Mouse (Mus musculus) midbrain, embryonic 14.5 days (tissue): Measurements from ENCODE around the gene Pcyt1b. TPM values are rescaled to one million over a fixed set of nuclear protein-coding genes. Genes with fewer than 3 reads are reported as not detected.
A peak's percentile ranks its signal among the peaks of the same experiment; 100 is the strongest.

ENCODE experiments used
- ATAC-seq: fragments of 200-750 bp; cut with Nextera tagmentation; 2 replicates; pipeline ENCODE4 v1.8.0; 2017; ENCODE audit warnings: moderate number of reproducible peaks, moderate library complexity; ENCODE audit not compliant: low FRiP score, low TSS enrichment
- DNase-seq: peaks from one replicate; pipeline ENCODE4 v3.0.0-alpha.2; 2015
- H3K27ac ChIP-seq: fragments of 300-500 bp; sonication (generic); replicated peaks from 2 replicates; pipeline ENCODE4 v1.5.1; 2014; ENCODE audit warnings: mild to moderate bottlenecking, low read depth, low read length, moderate library complexity
- H3K27me3 ChIP-seq: fragments of 300-500 bp; sonication (generic); 2 replicates; pipeline ENCODE4 v1.6.1; 2014; ENCODE audit warnings: low read length, control low read depth, mixed read lengths; ENCODE audit not compliant: control insufficient read depth, insufficient read depth
- H3K36me3 ChIP-seq: fragments of 300-500 bp; sonication (generic); 2 replicates; pipeline ENCODE4 v1.6.1; 2014; ENCODE audit warnings: low read length, control low read depth; ENCODE audit not compliant: control insufficient read depth, insufficient read depth
- H3K4me1 ChIP-seq: fragments of 300-500 bp; sonication (generic); 2 replicates; pipeline ENCODE4 v1.6.1; 2014; ENCODE audit warnings: mild to moderate bottlenecking, antibody characterized with exemption, low read length, control low read depth; ENCODE audit not compliant: control insufficient read depth, insufficient read depth
- H3K4me2 ChIP-seq: fragments of 300-500 bp; sonication (generic); 2 replicates; pipeline ENCODE4 v1.6.1; 2014; ENCODE audit warnings: mild to moderate bottlenecking, low read length, moderate library complexity
- H3K4me3 ChIP-seq: fragments of 300-500 bp; sonication (generic); replicated peaks from 2 replicates; pipeline ENCODE4 v1.5.1; 2014; ENCODE audit warnings: low read depth, low read length
- H3K9ac ChIP-seq: fragments of 300-500 bp; sonication (generic); replicated peaks from 2 replicates; pipeline ENCODE4 v1.6.1; 2014; ENCODE audit warnings: mild to moderate bottlenecking, low read length, moderate library complexity
- H3K9me3 ChIP-seq: fragments of 300-500 bp; sonication (generic); 2 replicates; pipeline ENCODE4 v1.6.1; 2016; ENCODE audit warnings: low read length, control low read depth, mixed read lengths; ENCODE audit not compliant: control insufficient read depth
- WGBS: fragments of 180-500 bp; shearing (Covaris S2); extraction: QIAGEN DNeasy Blood & Tissue Kit; methylation state at CpG from one replicate; pipeline ENCODE4 v1.1.7; 2014; 5-methylcytosine and 5-hydroxymethylcytosine counted together
- polyA plus RNA-seq: library from polyadenylated mRNA; unstranded; fragments of >200 nt; fragmentation: Nextera tagmentation; extraction: Ambion mirVana; gene quantifications from 2 replicates; pipeline ENCODE4 v1.2.1, GENCODE M21; 2014

Pcyt1b gene
- polyA plus RNA-seq, 1 experiment from 2014 or later: 19.3 TPM

DNA sequence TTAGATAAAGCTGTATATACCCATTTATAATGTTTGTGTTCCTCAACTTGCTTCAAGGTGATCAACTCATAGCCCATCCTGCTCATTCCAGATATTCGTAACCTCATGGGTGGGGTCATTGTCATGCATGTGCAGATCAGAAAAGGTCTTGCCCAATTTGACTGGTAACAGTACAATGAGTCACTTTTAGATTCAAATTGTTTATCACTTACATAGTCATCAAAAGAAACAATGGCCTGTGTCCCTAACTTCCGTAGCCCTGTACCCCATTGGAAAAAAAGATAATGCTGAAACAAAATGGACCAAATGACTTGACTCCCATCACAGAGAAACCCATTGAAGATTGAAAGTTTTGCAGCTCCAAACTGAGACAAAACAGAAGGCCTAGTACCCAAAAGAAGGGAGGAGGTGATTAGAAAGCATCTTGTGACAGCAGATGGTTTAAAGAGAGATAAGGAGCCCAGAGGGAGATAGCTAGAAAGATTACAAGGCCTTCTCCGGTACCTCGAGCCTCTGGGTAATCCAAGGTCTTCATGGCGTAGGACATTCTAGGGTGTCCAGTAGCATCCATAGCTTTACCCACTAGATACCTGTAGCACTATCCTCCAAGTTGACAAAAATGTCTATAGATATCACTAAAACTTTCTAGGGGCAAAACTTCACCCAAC, 9.4 kb downstream of the Pcyt1b start:
- H3K27ac ChIP-seq: no peak overlapping the region
- ATAC-seq: no peak
- WGBS: 89% methylated on average over 5 of the region's 5 CpGs

DNA sequence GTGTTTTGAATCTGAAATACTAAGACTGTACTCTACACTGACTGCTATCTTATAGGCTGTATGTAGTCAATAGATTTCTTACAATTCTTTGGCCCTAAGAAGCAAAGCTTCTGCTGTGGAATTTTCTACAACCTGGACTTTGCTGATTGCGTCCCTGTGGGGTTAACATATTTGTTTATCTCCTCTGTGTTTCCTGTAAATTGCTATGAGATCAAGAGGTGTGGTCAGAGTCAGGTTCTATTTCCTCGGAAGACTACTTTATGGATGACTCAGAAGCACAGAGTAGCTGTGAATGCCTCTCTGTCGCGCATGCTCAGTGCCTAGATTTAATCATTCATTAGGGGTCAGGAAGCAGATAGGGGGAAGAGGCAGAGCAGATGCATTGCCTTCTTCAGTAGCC, 10.1 kb downstream of the Pcyt1b start:
- DNase-seq: no peak
- H3K27ac ChIP-seq: no peak overlapping the region
- no peak overlapping the region for H3K4me2 ChIP-seq
- 81% methylated on average over 4 of the region's 4 CpGs for WGBS
- no peaks in the 10 kb centered on the region for H3K4me1 ChIP-seq
- H3K36me3 ChIP-seq: no peaks in the 10 kb centered on the region
- no peaks in the 10 kb centered on the region for H3K9me3 ChIP-seq
- ATAC-seq: no peak
- H3K9ac ChIP-seq: no peak overlapping the region
- H3K27me3 ChIP-seq: no peaks in the 10 kb centered on the region
- no peak overlapping the region for H3K4me3 ChIP-seq

More for the DNA sequence above, 9.4 kb downstream of the Pcyt1b start:
- Histone ChIP-seq H3K4me1 (no peaks in the 10 kb centered on the region), H3K36me3 (no peaks in the 10 kb centered on the region), H3K9me3 (no peaks in the 10 kb centered on the region), H3K4me2 (no peak overlapping the region), H3K9ac (no peak overlapping the region), H3K27me3 (no peaks in the 10 kb centered on the region), H3K4me3 (no peak overlapping the region)
- DNase-seq: no peak

DNA sequence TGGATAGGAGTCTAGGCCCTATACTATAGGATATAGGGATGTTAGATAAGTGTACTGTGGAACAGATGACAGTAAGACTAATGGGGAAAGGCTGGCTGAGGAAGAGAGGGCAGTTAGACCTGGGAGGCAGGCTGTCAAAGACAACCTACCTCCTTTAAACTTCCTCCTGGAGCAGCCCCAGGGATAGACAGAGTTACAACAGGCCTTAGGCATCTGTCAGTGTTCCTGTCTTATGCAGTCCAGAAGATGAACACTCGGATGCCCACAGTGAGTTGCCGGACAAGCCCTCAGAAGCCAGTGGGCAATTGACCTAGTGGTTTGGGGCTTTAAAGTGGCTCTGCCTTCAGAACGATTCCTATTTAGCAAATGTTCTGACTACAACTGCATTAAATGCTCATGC, 19.8 kb downstream of the Pcyt1b start:
- Histone ChIP-seq H3K27ac (peak overlapping the region; percentile 94), H3K9ac (no peak overlapping the region), H3K27me3 (no peaks in the 10 kb centered on the region), H3K9me3 (no peaks in the 10 kb centered on the region), H3K36me3 (no peaks in the 10 kb centered on the region), H3K4me3 (peak overlapping the region; percentile 40), H3K4me2 (peak overlapping the region; percentile 53), H3K4me1 (0 out of 2 replicates have a peak, but pooled peaks cover 2% of the 10 kb centered on the region)
- ATAC-seq (0 out of 2 replicates have a peak, but pooled peaks have one; percentile 11), DNase-seq (no peak)
- WGBS: 40% methylated on average over 3 of the region's 3 CpGs

DNA sequence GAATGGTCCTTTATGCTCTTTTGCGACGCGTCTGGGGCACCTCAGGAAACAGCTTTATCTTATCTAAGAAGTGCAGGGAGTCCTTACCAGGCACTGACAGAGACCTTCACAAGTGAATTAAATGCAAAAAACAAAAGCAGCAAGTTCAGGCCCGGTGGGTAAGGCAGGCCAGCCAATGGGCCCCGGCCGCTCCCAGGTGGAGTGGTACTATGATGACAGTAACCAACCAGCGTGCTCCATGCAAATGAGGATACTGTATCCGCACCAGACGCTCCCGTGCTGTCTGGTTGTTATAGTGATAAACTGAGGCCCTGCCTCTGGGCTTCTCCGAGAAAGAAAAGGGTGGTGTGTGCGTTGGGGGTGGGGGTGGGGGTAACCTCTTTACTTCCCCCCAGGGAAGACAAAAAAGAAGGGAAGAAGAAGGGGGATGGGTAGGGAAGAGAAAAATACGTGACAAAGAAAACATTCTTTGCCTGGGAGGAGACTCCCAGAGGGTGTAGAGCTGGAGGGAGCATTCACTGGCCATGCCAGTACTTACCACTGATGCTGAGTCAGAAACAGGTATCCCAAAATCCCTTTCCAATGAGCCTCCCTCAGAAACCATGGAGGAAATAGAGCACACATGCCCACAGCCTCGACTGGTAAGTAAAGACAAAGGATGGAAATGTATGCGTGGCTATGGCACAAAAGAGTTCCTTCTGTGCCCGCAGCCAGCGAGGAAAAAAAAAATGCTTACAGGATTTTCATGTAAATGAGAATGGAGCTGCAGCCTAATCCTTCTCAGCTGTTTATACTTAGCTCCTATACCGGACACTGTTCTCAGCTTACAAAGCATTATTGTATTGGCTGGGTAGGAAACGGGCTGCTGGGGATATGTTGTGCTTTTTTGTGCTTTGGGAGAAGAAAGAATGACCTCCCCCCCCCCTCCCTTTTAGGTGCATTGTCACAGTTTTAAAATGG, 20.5 kb downstream of the Pcyt1b start:
- no peaks in the 10 kb centered on the region for H3K36me3 ChIP-seq
- H3K4me2 ChIP-seq: peak overlapping the region; percentile 53
- DNase-seq (peak; percentile 85), ATAC-seq (peak; percentile 99)
- H3K27ac ChIP-seq: peak overlapping the region; percentile 94
- 0 out of 2 replicates have a peak, but pooled peaks cover 2% of the 10 kb centered on the region for H3K4me1 ChIP-seq
- peak overlapping the region; percentile 40 for H3K4me3 ChIP-seq
- H3K27me3 ChIP-seq: no peaks in the 10 kb centered on the region
- WGBS: 22% methylated on average over 19 of the region's 19 CpGs
- H3K9me3 ChIP-seq: no peaks in the 10 kb centered on the region
- peak overlapping the region; percentile 50 for H3K9ac ChIP-seq

DNA sequence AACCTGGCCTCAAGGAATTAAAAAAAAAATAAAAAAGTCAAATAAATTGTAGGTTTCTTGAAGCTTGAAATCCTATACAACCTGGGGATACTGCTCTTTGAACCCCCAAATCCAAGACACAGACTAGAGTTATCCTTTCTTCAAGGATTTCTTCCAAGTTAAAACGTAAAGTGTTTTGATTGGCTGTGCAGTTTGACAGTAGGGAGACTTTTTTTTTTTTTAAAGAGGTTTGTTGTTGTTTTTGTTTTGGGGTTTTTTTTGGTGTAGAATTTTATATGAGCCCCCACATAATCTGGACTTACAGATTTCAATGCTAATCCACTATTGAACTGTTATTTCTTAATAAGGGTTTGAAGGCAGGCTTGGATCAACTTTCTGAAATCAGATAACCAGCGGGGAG, 21.6 kb downstream of the Pcyt1b start:
- Histone ChIP-seq H3K4me1 (0 out of 2 replicates have a peak, but pooled peaks cover 2% of the 10 kb centered on the region), H3K4me3 (peak overlapping the region; percentile 40), H3K9ac (peak overlapping the region; percentile 50; the same call in 1 of the 2 replicates), H3K27ac (peak overlapping the region; percentile 94), H3K4me2 (peak overlapping the region; percentile 53), H3K36me3 (no peaks in the 10 kb centered on the region), H3K27me3 (no peaks in the 10 kb centered on the region), H3K9me3 (no peaks in the 10 kb centered on the region)
- DNase-seq: peak; percentile 4
- WGBS: 54% methylated on average over 2 of the region's 2 CpGs
- no peak for ATAC-seq

DNA sequence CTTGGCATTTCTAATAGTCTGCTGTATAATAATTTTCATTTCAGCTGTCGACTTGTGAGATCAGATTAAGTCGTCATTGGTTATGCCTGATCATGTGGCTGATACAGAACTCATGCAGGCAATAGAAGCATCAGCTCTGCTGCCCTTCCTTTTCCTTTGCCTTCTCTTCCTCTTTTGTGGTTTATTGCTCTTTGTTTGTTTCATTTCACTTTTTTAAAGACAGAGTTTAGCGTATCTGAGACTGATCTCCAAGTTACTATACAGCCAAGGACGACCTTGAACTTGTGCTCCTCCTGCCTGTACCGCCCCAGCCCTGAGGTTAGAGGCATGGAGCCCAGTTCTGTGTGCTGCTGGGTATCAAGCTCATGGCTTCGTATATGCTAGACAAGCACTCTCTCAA, 34.6 kb downstream of the Pcyt1b start:
- H3K27me3 ChIP-seq: no peaks in the 10 kb centered on the region
- no peaks in the 10 kb centered on the region for H3K36me3 ChIP-seq
- H3K9ac ChIP-seq: no peak overlapping the region
- no peak overlapping the region for H3K4me2 ChIP-seq
- no peak for DNase-seq
- H3K4me1 ChIP-seq: no peaks in the 10 kb centered on the region
- no peak for ATAC-seq
- no peak overlapping the region for H3K4me3 ChIP-seq
- 80% methylated on average over 6 of the region's 6 CpGs for WGBS
- H3K9me3 ChIP-seq: no peaks in the 10 kb centered on the region
- H3K27ac ChIP-seq: no peak overlapping the region

DNA sequence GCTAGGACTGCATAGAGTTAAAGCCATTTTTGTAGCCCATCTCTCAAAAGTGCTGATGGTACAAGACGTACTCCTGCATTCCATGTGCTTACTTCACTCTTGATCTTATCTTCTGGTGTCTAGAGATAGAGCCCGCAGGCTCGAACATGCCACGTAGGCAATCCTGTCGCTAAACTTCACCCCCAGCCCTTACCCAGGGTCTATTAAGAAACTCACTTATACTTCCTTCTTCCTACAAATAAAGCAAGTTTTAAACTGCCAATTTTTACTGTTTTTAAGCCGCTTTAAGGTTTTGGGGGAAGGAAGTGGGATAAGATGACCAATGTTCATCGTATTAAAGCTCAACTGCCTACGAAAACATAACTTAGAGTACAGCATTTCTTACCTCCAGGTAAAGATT, 36.0 kb downstream of the Pcyt1b start:
- H3K27me3 ChIP-seq: no peaks in the 10 kb centered on the region
- DNase-seq (no peak), ATAC-seq (no peak)
- H3K4me3 ChIP-seq: no peak overlapping the region
- WGBS: 90% methylated on average over 8 of the region's 8 CpGs
- no peak overlapping the region for H3K9ac ChIP-seq
- H3K4me2 ChIP-seq: no peak overlapping the region
- H3K9me3 ChIP-seq: no peaks in the 10 kb centered on the region
- H3K27ac ChIP-seq: no peak overlapping the region
- no peaks in the 10 kb centered on the region for H3K36me3 ChIP-seq
- no peaks in the 10 kb centered on the region for H3K4me1 ChIP-seq

DNA sequence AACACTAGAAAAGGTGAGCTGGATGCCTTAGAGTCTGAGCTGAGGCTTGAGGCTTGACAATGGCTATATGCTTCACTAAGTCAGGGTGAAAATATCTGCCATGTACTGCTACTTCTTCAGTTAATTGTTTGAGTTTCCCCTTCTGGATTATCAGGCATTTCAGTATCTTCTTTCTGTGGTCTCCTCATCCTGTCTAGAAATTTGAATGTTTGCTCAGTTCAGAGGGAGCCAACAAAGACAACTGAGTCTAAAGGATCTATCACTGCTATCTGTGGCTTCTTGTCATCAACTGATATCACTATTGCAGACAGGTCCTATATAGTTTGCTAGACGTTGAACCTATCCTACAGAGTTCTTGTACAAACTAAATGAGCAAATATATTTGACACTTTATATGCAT, 42.9 kb downstream of the Pcyt1b start:
- Histone ChIP-seq H3K36me3 (no peaks in the 10 kb centered on the region), H3K27me3 (no peaks in the 10 kb centered on the region), H3K9ac (no peak overlapping the region), H3K4me2 (no peak overlapping the region), H3K27ac (no peak overlapping the region), H3K4me1 (no peaks in the 10 kb centered on the region), H3K9me3 (no peaks in the 10 kb centered on the region), H3K4me3 (no peak overlapping the region)
- 83% methylated on average over 1 of the region's 1 CpGs for WGBS
- ATAC-seq (no peak), DNase-seq (no peak)
